Mouse (Mus musculus): ENCODE data around the gene Ppp1r12b.
A peak's percentile ranks its signal among the peaks of the same experiment; 100 is the strongest.

Ppp1r12b gene

DNA sequence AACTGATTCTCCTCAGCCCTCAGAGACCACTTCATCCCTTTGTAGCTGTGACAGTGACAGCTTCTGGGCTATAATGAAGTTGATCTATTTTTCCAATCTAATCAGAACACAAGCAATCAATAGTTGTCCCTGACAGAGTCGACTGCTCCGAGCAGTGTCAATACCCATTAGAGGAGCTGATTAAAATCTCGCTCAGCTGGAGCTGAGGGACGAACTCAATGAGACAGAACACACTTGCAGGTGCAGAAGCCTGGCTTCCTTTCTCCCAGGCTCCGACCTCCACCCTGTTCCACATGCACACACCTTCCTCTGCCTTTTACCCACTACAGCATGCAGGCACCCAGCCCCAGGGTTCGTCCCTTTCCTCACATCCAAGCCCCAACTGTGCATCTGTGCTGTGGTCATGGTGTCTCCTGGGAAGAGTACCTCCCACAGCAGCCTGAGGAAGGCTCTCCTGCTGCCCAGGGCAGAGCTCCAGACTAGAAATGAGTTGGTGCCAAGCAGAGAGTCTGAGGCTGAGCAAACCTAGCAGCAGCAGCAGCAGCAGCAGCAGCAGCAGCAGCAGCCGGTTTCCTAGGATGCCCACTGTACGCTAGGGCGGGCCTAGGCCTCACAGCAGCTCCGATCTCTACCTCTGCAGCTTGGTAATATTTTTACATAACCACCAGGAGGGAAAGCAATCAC is 199.4 kb downstream of the Ppp1r12b start:
- no peak for DNase-seq

DNA sequence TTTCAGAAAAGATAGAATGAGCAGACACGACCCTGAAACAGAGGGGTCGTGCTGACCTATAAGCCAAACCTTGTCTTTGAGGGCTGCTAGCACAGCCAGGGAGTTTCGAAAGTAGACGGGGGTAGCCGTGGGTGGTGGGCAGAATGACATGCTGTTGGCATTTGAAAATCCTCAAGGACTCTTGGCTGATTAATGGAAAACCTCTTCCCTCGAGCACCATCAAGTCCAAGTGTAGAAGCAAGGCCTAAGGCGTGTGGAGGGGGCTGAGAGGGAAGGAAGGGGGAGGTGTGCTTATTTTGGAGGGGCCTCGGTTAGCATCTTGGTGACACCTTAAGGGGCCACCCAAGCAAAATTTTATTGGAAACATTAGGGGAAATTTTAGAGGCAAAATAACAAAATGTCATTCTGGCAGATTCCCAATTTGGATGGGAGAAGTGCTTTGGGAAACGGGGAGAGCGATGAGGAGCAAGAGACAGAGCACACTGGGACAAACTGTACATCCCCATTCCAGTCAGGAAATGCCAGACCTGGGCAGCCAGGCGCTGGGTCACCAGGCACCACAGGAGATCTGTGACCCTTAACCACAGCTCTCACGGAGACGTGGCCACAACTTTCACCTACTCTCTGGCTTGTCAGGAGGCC is 200.1 kb downstream of the Ppp1r12b start:
- no peak for DNase-seq

DNA sequence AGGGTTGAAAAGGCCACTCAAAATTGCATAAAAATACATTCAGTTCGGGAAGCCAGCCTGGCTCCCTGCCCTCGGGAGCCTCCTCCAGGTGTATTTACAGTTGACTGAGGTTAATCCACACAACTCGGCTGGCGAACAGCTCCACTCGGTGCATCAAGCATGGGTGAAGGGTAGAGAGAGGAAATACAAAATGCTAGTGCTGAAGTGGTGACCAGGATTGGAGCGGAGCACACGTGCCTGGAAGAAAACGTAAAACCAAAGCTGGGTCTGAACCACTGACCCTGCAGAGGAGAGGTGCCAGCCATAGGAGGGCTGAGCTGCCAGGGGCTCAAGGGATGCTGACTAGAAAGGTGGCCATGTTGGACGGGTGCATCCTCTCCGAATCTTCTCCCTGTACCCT is 200.9 kb downstream of the Ppp1r12b start:
- DNase-seq: no peak

DNA sequence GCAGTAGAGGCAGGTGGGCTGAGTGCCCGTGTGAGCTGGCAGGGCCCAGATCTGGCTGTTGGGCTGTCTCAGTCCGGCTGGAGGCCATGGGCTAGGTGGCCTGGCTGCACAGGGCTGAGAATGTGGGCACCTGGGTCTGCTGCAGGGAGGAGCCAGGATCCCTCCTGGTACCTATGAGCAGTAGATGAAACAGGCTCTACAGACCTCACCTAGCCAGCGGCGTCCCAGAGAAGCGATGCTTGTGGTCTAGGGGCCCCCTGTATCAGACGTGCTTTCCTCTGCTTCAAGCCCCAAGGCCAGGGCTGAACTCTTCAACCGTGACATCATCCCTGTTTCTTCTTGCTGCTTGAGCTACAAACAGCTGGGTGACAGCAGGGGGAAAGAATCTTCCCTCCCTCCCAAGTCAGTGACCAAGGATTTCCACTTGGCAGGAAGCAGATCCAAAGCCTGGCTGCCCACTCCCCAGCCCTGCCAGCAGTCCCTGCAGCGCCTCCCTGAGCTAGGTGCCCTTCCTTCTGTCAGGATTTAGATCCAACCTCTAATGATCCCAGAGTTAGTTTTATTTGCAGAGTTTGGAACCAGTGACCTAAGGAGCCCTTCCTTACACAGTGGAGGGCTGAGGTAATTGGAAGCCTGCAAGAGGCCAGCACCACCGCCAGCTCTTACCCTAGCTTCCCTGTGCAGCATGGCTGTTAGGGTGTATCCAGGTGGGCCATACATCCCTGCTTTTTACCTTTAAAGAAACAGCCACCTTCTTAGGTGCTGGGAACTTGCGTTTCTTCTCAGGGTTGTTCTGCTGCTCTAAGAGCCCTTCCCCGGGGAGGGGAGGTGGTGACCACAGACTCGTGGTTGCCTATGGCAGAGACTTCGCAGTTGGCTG is 201.8 kb downstream of the Ppp1r12b start:
- peak; percentile 52 for DNase-seq

DNA sequence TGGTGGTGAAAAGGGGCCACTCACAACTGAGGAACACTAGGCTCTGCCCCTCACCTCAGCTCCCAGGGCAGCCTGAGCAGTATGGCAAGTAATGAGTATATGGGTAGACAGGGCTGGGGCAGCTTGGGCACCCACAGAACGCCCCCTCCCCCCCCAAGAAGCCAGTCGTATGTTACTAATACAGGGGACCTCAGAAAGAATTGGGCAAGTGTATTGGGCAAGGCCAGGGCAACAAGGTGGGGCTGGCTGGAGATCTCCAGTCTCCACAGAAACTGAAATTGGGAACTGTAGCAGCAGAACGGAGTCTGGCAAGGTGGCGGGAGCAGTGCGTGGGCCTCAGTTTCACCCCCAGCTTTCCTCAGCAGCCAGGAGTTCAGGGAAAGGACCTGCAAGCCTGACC is 203.3 kb downstream of the Ppp1r12b start:
- DNase-seq: no peak

DNA sequence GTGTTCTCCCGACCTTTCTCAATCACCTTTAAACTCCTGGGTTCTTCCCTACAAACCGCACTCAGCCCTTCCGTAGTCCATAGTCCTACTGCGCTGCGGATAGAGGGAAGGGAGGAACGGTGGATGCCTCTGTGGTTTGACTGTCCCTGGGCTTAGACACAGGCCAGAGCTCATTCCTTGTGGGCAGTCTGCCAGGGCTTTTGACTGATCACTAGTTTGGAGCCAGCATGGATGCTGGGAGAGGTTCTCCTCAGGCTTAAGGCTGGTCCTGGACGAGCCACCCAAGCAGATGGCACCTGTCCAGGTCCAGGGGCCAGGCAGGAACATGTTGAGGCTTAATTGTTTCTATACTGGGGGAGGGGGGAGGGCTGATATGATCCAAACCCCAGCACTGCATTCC is 205.9 kb downstream of the Ppp1r12b start:
- DNase-seq: peak; percentile 52

DNA sequence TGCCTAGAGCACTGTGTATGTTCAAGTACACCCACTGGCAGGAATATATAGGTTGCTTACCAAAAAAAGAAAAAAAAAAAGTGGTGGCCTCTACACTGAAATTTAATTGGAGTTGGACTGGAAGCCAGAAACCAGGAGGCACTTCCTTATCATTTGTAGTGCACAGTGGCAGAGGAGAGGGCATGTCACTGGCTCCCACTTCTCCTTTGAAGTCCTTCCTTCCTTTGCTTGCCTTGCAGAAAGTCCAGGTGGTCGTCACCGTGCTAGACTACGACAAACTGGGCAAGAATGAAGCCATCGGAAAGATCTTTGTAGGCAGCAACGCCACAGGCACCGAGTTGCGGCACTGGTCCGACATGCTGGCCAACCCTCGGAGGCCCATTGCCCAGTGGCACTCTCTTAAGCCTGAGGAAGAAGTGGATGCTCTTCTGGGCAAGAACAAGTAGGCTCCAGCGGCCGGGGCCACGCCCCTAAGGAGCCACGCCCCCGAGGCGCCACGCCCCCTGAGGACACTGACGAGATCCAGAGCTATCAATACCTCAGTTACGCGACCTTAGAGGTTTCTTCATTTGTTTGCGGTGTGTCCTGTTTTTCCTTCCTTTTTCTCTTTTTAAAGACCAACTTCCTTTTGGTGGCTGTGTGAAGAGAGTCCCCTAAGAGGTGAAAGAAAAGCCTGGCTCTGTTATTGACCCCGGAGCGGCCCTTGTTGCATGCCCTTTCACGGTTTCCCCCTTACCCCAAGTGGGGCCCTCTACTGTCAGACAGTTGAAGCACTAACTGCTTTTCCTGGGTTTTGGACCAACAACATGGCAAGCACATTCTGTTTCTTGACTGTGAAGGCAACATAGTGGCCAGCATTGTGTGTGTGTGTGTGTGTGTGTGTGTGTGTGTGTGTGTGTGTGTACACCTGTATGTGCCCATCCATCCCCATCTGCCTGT is 208.2 kb downstream of the Ppp1r12b start:
- DNase-seq: peak; percentile 45

DNA sequence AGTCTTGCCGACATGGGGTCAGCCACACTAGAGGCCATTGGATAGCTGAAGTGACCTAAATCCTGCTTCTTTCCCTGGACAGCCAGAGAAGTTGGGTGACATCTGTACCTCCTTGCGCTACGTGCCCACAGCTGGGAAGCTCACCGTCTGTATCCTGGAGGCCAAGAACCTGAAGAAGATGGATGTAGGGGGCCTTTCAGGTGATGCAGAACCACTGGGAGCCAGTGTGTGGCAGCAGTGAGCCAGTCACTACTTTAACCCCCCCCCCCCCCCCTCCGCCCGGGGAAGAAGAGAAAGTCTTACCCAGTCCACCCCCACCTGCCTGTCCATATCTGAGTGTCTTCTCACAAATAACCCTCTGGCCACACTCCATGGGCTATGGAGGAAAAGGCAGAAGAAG is 210.1 kb downstream of the Ppp1r12b start:
- peak; percentile 36 for DNase-seq

DNA sequence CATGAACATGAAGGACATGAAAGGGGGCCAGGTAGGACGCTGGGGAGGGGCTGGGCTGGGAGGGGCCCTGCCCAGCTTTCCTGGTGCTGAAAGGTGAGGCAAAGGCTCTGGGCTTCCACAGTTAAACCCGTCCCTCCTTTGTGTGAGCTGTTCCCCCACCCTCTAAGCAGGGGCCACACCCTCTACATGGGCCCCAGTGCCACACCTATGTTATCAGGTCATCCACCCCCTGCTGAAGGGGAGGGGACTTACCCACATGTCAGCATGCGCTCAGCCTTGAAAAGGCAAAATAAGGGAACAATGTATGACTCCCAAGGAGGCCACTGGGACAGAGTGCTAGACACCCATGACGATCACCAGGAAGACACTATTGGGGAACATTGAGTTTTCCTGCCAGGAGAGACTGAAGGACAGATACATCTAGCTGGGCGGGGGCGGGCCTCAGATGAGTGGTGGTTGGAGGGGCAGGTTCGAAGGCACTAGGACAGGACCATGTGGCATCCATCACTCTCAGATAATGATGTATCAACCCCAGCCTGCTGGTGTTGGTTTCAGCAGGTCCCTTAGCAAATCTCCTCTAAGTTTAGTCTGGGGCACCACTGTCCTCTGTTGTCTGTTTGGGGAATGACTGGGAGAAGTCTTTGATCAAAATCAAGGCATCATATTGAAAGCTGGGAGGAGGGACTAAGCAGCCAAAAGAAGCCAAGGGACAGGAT is 213.6 kb downstream of the Ppp1r12b start:
- DNase-seq: no peak

DNA sequence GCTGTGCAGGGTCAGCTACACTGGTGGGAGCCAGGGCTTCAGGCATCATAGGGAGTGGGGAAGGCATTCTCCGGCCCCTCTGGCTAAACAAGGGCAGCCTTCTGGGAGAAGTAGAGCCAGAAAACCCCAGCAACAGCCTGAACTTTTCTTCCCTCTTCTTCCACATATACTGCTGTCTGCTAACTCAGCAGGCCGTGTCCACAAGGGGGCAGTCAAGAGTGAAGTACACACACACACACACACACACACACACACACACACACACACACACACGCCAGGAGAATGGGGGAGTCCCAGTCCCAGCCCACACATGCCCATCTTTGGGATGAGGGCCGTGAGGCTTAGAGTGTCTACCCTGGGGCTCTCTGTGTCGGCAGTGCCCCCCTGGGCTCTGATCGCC is 214.3 kb downstream of the Ppp1r12b start:
- no peak for DNase-seq

DNA sequence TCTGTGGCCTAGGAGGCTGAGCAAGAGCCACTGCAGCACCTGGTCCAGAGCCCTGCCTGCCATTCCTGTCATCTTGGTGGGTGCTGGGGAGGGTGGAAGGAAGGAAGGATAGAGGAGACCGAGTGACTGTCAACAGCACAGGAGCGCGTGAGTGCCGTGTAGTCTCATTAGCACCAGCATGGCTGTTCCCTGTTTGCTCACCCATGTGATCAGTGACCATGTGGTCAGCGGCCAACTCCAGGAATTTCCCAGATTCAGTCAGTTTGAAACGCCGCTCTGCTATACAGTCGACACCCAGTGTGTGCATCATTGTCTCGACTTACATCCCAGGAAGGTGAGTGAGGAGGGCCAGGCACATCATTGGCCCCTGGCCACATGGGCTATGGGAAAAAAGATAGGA is 218.3 kb downstream of the Ppp1r12b start:
- no peak for DNase-seq

DNA sequence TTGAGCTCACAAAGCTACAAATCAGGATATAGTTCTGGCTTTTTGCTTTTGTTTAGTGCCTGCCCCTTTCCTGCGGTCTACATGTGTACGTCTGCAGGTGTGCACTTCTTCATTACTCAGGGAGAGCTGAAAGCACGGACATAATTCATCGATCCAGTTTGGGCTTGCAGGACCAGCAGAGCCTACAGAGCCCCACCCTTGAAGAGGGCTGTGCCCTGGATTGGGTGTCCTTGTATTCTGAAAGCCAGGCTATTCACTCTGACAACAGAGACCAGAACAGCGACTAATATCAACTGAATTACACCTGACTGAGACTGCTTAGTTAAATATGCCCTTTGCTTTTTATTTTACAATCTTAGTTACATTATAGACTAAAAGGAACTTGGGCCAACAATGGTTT is 222.1 kb downstream of the Ppp1r12b start:
- no peak for DNase-seq

DNA sequence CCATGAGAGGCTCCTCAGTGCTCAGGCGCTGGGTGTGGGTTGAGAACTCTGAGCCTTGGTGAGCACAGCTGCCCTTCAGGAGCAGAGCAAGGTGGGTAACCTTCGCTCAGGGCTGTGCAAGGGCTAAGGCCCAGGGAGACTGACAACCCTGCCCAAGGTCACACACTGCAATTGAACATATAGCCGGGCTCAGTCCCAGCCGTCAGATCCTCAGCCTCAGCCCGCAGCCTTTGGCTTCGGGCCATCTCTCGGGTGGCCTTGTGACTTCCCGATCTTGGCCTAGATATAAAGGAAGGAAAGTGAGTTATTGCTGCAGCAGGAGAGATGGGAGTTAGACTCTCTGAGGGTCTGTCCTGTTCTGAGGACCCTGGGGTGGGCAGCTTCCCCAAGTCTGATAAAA is 228.5 kb downstream of the Ppp1r12b start:
- no peak for DNase-seq

DNA sequence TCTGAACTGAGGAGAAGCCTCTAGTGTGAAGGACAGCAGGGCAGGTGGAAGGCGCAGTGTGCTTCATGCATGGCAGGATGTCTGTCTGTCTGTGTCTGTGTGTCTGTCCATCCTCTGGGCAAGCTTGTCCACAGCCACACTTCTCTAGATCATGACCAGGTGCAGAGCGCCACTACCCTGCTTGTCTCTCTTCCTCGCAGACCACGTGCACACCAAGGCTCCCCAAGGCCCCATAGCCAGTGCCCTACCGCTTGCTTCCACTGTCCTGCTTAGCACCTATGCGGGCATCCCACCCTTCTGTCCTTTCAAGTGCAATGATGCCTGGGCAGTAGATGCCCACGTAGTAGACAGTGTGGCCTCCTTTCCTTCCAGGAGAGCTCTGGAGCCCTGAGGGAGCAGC is 229.3 kb downstream of the Ppp1r12b start:
- no peak for DNase-seq

DNA sequence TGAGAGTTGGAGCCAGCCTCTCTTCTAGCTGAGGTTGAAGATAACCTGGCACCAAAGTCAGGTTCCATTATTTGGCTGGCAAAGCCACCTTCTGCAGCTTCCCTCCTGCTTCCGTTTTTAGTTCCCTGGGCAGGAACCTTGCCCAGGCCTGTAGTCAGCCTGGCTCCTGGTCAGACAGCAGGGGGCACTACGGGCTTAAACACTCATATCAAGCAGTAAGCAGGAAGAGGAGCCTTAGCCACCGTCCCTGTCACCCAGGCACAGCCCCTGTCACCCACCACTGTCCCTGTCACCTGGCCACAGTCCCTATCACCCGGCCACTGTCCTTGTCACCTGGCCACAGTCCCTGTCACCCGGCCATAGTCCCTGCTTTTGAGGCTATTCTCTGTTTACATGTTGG is 230.5 kb downstream of the Ppp1r12b start:
- DNase-seq: peak; percentile 40

DNA sequence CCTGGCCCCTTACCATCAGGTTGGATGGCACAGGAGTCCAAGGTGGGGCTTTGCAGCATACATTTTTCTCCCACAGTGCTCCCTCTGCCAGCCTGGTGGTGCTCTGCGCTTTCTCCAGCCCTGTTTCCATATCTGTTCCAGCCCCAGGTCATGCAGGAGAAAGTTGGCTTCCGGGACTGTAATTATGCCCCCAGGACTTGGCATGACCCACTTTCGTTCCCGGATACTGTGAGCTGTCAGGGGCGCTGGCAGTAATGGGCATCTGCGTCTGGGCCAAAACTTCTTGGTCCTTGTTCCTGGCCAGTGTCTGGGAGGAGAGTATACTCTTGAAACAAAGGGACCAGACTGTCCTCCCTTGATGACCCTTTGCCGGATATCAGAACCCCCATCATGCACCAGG is 232.9 kb downstream of the Ppp1r12b start:
- DNase-seq: no peak

DNA sequence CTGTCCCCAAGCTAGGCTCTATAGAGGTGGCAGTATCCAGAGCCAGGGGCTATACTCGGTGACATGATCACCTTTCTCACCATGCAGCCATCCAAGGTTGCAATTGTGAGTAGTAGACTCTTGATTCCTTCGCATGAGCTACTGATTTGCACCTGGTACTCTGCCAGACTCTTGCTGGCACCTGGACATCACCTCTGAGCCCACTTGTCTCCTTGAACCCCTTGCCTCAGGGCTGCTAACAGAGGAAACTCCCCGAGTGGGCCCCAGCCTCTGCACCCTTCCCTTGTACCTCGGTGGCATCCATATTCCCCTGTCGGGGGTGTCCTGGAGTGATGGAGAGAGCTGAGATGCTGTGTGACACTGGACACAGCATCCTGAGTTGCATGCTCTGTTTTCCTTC is 234.3 kb downstream of the Ppp1r12b start:
- no peak for DNase-seq

DNA sequence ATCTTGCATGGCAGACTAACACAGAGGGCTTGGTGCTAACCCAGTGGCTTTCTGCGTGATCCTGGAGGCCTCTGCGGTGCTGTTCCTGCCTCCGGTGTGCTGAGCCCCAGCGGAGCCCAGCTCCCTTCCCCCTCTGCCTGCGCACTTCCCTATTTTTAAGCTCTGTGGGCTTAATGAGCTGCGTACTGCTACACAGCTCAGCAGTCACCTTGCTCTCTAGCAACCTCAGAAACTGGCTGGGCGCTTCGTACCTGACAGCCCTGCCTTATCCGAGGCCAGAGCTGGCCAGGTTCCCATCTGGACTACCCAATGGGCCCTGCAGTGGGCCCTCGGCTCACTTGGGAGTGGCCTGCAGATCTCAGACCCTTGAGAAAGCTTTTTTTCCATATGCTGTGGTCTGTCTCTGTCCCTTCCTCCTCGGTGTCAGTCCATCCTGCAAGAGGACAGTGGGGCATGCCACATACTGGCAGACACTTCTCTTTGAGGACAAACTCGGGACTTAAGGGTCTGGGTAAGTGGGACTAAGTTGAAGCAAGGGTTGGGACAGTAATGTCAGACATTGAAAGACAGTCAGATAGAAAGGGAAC is 235.9 kb downstream of the Ppp1r12b start:
- no peak for DNase-seq

DNA sequence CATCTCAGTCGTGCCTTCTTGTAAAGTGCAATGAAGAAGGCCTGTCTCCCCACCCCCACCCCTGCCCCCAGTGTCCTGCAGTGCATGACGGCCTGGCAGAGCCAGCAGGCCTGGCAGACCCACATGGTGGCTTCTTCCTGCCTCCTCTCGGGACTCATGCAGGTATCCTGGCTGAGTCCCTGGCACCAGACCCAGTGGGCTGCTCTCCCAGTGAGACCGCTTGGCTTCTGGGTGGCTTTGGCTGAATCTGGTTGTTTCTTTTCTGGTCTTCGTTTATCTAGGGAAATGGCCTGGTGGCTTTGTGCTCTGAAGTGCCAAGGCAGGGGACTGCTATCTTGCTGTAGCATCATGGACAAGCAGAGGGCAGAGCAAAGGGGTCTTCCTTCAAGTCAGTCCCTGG is 240.7 kb downstream of the Ppp1r12b start:
- DNase-seq: no peak

DNA sequence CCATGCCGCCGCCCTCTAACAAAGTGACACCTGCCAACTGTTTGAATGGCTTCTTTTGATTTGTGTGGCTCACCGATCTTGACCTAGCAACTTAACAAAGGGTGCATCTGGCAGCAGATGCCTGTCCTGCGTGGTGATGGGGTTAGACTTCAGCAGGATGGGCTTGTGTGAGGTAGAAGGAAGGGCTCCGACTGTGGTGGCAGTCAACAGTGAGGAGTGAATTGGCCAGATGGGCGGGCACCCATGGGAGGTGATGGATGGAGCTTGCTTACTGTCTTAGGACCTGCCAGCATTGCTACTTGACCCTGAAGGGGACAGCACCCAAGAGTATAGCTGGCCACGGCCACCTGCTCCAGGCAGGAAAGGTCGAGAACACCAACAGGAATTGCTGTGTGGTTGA is 241.6 kb downstream of the Ppp1r12b start:
- no peak for DNase-seq

DNA sequence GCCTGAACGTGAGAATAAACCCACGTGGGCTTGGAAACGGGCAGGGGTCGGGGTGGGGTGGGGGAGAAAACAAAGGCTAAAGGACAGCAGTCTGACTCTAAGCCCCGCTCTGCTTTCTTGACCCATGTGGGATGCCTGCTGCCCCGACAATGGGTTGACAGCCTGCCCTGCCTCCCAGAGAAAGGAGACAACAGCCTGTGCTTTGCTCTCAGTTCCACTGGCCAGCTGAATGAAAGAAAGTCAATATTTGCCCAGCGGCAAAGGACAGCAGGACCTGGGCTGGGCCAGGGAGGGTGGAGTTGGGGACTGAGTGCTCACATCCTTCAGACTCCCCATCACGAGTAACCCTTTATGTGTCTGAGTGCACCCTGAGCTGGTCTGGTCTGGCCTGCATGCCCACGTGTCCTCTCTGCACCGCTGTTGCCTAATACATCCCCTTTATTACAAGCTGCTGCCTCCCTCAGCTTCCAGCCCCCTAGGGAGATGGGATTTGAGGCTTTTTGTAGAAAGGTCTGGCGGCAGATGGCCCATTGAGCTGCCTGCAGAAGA is 242.2 kb downstream of the Ppp1r12b start:
- DNase-seq: no peak
